ENCODE assay signal across 9 mouse cellular contexts in genomic region chr14:54669381-54669780, GRCm38 (mm10). TPM values are rescaled to one million over a fixed set of nuclear protein-coding genes. Genes with fewer than 3 reads are reported as not detected.
DNase-seq lines count a peak whose midpoint lies in the region; ATAC-seq and TF ChIP-seq lines count a peak whose summit lies in the region.
"Had no signal": no experiment of that assay in that cellular context is flagged by ENCODE, and none has a peak within 500 bp of the region (broad histone marks: within the 10 kb centered on the region; RNA-seq: fewer than 3 reads in every experiment).

No protein-coding gene starts in this region.

- TF ChIP-seq CTCF in ES-Bruce4 (IDR thresholded peaks at IDR 0.05; ENCODE audit: low read depth, low read length), result peak; percentile 62
- peak; percentile 77 for TF ChIP-seq CTCF in lung, postnatal 0 days (IDR thresholded peaks at IDR 0.05)

- no peak overlapping the region for H3K4me3 ChIP-seq in ES-Bruce4 (ENCODE audit: low read depth, low read length)
- H3K4me3 ChIP-seq in lung, postnatal 0 days (ENCODE audit: low read depth, low read length), result no peak overlapping the region
- H3K4me3 ChIP-seq: megakaryocyte, embryonic 14.5 days had no signal

- intact Hi-C loops in left cerebral cortex, postnatal 36 days (cut with DNase I), result no loop called here

- peaks cover 44% of the 10 kb centered on the region for H3K36me3 ChIP-seq in ES-Bruce4 (ENCODE audit: control insufficient read depth, insufficient read depth, low read length, poor library complexity, severe bottlenecking)
- H3K36me3 ChIP-seq in lung, postnatal 0 days (ENCODE audit: insufficient read depth, low read length), result peaks cover 26% of the 10 kb centered on the region; the same call in 1 of the 2 replicates

- WGBS in lung, postnatal 0 days, result 67% methylated on average over 4 of the region's 4 CpGs

- TF ChIP-seq POLR2A in ES-Bruce4 (IDR thresholded peaks at IDR 0.05; ENCODE audit: insufficient read depth, low read length), result no peak

- DNase-seq in left cerebral cortex, adult 18-20 months (ENCODE audit: low spot score in 2 of 2), result peak; percentile 49 to 63
- DNase-seq in left cerebral cortex, postnatal 36 days (ENCODE audit: low spot score in 2 of 2), result no peak
- peak; percentile 69 for DNase-seq in ZHBTc4 (ENCODE audit: low read depth, low spot score)
- peak; percentile 26 for DNase-seq in gastrocnemius, postnatal 10 days
- peak; percentile 53 for DNase-seq in lung, postnatal 0 days (ENCODE audit: low spot score)
- DNase-seq in thymus, postnatal 25 days, result peak; percentile 72

- H3K9me3 ChIP-seq in ES-Bruce4 (replicated peaks; ENCODE audit: control insufficient read depth, insufficient read depth, low read length, poor library complexity, severe bottlenecking), result no peaks in the 10 kb centered on the region
- H3K9me3 ChIP-seq in lung, postnatal 0 days (ENCODE audit: low read length), result no peaks in the 10 kb centered on the region
- H3K9me3 ChIP-seq: megakaryocyte, embryonic 14.5 days had no signal

- H3K27ac ChIP-seq in ES-Bruce4 (ENCODE audit: insufficient read depth, low read length), result no peak overlapping the region
- H3K27ac ChIP-seq in lung, postnatal 0 days (ENCODE audit: low read length), result no peak overlapping the region

- no peak overlapping the region for H3K4me2 ChIP-seq in lung, postnatal 0 days (replicated peaks; ENCODE audit: low read depth, low read length)

- ATAC-seq in lung, postnatal 0 days, result no peak; the same call in 1 of the 2 replicates

- H3K4me1 ChIP-seq in ES-Bruce4 (ENCODE audit: control insufficient read depth, insufficient read depth, low read length), result no peaks in the 10 kb centered on the region
- H3K4me1 ChIP-seq in lung, postnatal 0 days (ENCODE audit: insufficient read depth, low read depth, low read length), result no peaks in the 10 kb centered on the region
- H3K4me1 ChIP-seq: megakaryocyte, embryonic 14.5 days had no signal

- TF ChIP-seq EP300 in ES-Bruce4 (IDR thresholded peaks at IDR 0.05; ENCODE audit: insufficient read depth, low read depth, low read length), result no peak
- no peak for TF ChIP-seq EP300 in lung, postnatal 0 days (IDR thresholded peaks at IDR 0.05)

- no peaks in the 10 kb centered on the region for H3K27me3 ChIP-seq in ES-Bruce4 (ENCODE audit: control insufficient read depth, insufficient read depth, low read length, poor library complexity, severe bottlenecking)
- no peaks in the 10 kb centered on the region for H3K27me3 ChIP-seq in lung, postnatal 0 days (replicated peaks; ENCODE audit: insufficient read depth, low read length)
- H3K27me3 ChIP-seq: megakaryocyte, embryonic 14.5 days had no signal

- H3K9ac ChIP-seq in ES-Bruce4 (ENCODE audit: low read depth, poor library complexity, severe bottlenecking), result no peak overlapping the region
- H3K9ac ChIP-seq in lung, postnatal 0 days (replicated peaks; ENCODE audit: low read depth), result no peak overlapping the region

RNA-seq across cellular contexts. Expression of gene 1700123O20Rik, which starts 16.6 kb away (rescaled TPM):
- 10 to 100 TPM; 22.9 to 25.8 TPM for total RNA-seq in left cerebral cortex, adult 18-20 months (2021)
- 10 to 100 TPM; 22.6 to 23.1 TPM for total RNA-seq in left cerebral cortex, postnatal 36 days (2021)
- 25.9 and 26.4 TPM in 2 replicates for polyA plus RNA-seq in ES-Bruce4 (2011; ENCODE audit: insufficient read depth, insufficient read length, low read depth, missing spikeins)
- 10 to 100 TPM; 16.2 to 16.9 TPM for total RNA-seq in gastrocnemius, postnatal 10 days (2021)
- polyA plus RNA-seq in lung, postnatal 0 days (2015; fragmentation: Nextera tagmentation; extraction: Ambion mirVana), result 63.0 and 67.5 TPM in 2 replicates

RNA-seq across cellular contexts. Expression of gene Acin1, which starts 17.4 kb away (rescaled TPM):
- total RNA-seq in left cerebral cortex, adult 18-20 months (2021), result 100 to 1,000 TPM; 193 to 195 TPM
- 100 to 1,000 TPM; 126 to 237 TPM for total RNA-seq in left cerebral cortex, postnatal 36 days (2021)
- polyA plus RNA-seq in ES-Bruce4 (2011; ENCODE audit: insufficient read depth, insufficient read length, low read depth, missing spikeins), result 299 and 323 TPM in 2 replicates
- total RNA-seq in gastrocnemius, postnatal 10 days (2021), result 100 to 1,000 TPM in 1 of 2 experiments, 10 to 100 TPM in 1; 90.7 to 110 TPM
- 74.0 and 82.5 TPM in 2 replicates for polyA plus RNA-seq in lung, postnatal 0 days (2015; fragmentation: Nextera tagmentation; extraction: Ambion mirVana)

RNA-seq across cellular contexts. Expression of gene Cdh24, which starts 28.2 kb away (rescaled TPM):
- total RNA-seq in left cerebral cortex, adult 18-20 months (2021), result 1 to 10 TPM; 8.4 to 9.2 TPM
- total RNA-seq in left cerebral cortex, postnatal 36 days (2021), result 1 to 10 TPM; 7.0 to 9.6 TPM
- 6.0 and 6.4 TPM in 2 replicates for polyA plus RNA-seq in ES-Bruce4 (2011; ENCODE audit: insufficient read depth, insufficient read length, low read depth, missing spikeins)
- total RNA-seq in gastrocnemius, postnatal 10 days (2021), result 1 to 10 TPM in 1 of 2 experiments, under 1 TPM in 1; 0.96 to 1.8 TPM
- 0.32 and 0.50 TPM in 2 replicates for polyA plus RNA-seq in lung, postnatal 0 days (2015; fragmentation: Nextera tagmentation; extraction: Ambion mirVana)

RNA-seq across cellular contexts. Expression of gene Gm17606, which starts 28.6 kb away (rescaled TPM):
- not detected for total RNA-seq in left cerebral cortex, adult 18-20 months (2021)
- not detected for total RNA-seq in left cerebral cortex, postnatal 36 days (2021)
- polyA plus RNA-seq in ES-Bruce4 (2011; ENCODE audit: insufficient read depth, insufficient read length, low read depth, missing spikeins), result not detected in 2 replicates
- total RNA-seq in gastrocnemius, postnatal 10 days (2021), result not detected
- not detected in 2 replicates for polyA plus RNA-seq in lung, postnatal 0 days (2015; fragmentation: Nextera tagmentation; extraction: Ambion mirVana)
- polyA plus RNA-seq: gonadal fat pad, adult 2 months had no signal

RNA-seq across cellular contexts. Expression of gene Gm29776, which starts 29.3 kb away (rescaled TPM):
- not detected for total RNA-seq in left cerebral cortex, adult 18-20 months (2021)
- total RNA-seq in left cerebral cortex, postnatal 36 days (2021), result not detected
- polyA plus RNA-seq in ES-Bruce4 (2011; ENCODE audit: insufficient read depth, insufficient read length, low read depth, missing spikeins), result 0.42 TPM in 1 of 2 replicates, not detected in the other
- total RNA-seq in gastrocnemius, postnatal 10 days (2021), result not detected
- 0.20 and 0.25 TPM in 2 replicates for polyA plus RNA-seq in lung, postnatal 0 days (2015; fragmentation: Nextera tagmentation; extraction: Ambion mirVana)

Comparison
In these comparisons a context has a peak if more than half of its experiments do, and no peak if none do; other contexts are left out.
1. DNase-seq: peak in left cerebral cortex, adult 18-20 months (2 of 2), ZHBTc4 (single experiment), gastrocnemius, postnatal 10 days (single experiment), lung, postnatal 0 days (single experiment) and thymus, postnatal 25 days (single experiment); none in left cerebral cortex, postnatal 36 days (0 of 2).